Mouse (Mus musculus): ENCODE data around the gene Vps4a.

The Vps4a gene

DNA sequence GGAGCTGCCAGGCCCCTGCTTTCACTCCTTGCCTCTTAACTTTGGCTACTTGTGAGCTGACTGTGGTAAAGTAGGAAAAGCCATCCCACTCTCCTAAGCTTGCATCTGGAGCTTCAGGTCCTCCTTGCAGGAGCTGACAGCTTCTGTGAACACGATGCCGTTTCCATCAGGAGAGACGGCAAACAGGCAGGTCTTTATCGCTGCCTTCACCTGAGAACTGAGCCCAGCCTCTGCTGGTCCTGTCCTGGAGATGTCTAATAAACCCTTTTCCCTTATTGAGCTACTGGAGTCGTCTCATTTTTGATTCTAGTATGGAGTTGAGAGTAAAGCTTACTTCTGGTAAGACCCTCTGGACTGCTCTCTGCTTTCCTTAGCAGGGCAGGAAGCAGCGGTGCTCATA lies 14.5 kb downstream of the Vps4a start:
- in situ Hi-C loops (cut with MboI; ENCODE audit: low pct_unique_long_range_greater_than_20kb in 1 of 2, low sequenced_read_pairs in 2 of 2, unreplicated experiment in 1 of 2): no loop called here

DNA sequence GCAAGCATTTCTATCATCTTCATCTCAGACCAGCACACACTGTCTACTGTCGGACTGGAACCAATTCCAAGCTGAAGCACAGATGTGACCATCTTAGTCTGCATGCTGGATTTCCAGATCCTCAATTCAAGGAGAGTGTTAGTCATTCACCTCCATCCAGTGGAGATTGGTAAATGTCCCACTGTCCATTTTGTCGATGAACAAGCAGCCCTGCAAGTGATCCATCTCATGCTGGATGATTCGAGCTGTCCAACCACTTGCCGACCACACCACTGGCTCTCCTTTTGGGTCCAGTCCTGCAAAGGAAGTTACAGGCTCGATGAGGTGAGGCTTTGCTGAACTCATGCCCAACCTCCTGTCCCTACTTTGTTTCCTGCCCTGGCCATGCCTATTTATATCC lies 16.0 kb downstream of the Vps4a start:
- in situ Hi-C loops (cut with MboI; ENCODE audit: low pct_unique_long_range_greater_than_20kb in 1 of 2, low sequenced_read_pairs in 2 of 2, unreplicated experiment in 1 of 2): no loop called here

DNA sequence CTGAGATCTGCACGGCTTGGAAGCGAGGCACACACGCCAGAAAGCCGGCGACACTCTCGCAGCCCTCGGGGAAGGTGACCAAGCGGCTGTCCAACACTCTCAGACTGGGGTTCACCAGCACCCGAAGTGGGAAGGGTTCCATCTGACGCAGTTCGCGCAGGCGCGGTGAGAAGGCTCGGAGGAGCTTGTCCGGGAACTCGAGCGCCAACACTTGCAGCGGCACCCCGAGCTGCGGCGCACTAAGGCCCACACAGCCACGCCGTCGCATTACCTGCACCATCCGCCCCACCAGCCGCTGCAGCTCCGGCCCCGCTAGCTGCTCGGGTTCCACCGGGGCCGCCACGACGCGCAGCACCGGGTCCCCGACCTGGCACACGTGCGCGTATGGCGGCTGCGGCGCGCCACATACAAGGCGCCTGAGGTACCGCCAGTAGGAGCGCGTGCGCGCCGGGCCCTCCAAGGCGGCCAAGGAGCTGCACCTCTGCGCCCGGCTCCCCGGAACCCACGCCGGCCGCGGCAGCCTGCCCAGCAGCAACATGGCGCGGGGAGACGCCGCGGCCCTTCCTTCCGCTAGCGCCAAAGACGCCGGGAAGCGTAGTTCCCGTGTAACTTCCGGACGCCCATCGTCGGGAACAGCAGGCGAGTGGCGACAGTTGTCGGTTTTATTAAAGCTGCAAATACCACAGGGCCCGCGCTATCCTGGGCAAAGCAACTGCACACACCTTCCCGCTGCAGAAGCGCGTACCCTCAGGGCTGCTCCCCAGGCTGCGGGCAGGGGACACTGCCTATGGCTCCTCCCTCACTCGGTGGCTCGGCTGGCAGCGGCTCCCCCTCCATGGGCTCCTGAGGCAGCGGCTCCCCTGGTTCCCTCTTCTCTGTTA lies 17.3 kb downstream of the Vps4a start, which contains the start of gene Pdf:
TSS of gene Pdf (minus strand) at position 554 of the 881 bp plus-strand sequence.
- in situ Hi-C loops (cut with MboI; ENCODE audit: low pct_unique_long_range_greater_than_20kb in 1 of 2, low sequenced_read_pairs in 2 of 2, unreplicated experiment in 1 of 2): no loop called here

DNA sequence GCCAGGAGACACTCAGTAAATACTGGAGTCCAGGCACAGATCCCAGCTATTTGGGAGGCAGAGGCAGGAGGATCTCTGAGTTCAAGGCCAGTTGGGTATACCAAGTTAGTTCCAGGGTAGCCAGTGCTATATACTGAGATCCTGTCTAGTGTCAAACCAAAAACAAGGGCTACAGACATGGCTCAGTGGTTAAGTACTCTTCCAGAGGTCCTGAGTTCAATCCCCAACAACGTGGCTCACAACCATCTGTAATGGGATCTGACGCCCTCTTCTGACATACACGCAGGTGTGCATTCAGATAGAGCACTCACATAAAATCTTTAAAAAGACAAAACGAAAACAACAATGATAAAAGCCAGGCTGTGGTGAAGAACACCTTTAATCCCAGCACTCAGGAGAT lies 18.5 kb downstream of the Vps4a start:
- in situ Hi-C loops (cut with MboI; ENCODE audit: low pct_unique_long_range_greater_than_20kb in 1 of 2, low sequenced_read_pairs in 2 of 2, unreplicated experiment in 1 of 2): no loop called here

DNA sequence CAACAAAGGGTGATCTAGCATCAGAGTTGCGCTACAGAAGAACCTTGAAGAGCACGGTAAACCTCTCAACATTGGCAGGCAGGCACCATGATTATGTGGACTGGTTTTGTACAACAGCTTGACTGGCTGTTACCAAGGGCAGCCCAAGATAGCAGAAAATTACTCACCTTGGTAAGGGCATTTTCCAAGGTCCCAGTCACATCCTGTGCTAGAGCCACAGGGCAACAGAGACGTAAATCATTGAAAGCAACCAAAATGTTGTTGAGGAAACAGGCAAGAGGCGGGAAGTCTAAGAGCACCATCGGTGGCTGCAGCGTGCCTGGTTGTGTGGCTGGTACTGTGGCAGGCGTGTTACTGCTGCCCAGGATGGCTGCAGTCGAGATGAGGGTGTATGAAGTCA lies 21.0 kb downstream of the Vps4a start:
- in situ Hi-C loops (cut with MboI; ENCODE audit: low pct_unique_long_range_greater_than_20kb in 1 of 2, low sequenced_read_pairs in 2 of 2, unreplicated experiment in 1 of 2): no loop called here

DNA sequence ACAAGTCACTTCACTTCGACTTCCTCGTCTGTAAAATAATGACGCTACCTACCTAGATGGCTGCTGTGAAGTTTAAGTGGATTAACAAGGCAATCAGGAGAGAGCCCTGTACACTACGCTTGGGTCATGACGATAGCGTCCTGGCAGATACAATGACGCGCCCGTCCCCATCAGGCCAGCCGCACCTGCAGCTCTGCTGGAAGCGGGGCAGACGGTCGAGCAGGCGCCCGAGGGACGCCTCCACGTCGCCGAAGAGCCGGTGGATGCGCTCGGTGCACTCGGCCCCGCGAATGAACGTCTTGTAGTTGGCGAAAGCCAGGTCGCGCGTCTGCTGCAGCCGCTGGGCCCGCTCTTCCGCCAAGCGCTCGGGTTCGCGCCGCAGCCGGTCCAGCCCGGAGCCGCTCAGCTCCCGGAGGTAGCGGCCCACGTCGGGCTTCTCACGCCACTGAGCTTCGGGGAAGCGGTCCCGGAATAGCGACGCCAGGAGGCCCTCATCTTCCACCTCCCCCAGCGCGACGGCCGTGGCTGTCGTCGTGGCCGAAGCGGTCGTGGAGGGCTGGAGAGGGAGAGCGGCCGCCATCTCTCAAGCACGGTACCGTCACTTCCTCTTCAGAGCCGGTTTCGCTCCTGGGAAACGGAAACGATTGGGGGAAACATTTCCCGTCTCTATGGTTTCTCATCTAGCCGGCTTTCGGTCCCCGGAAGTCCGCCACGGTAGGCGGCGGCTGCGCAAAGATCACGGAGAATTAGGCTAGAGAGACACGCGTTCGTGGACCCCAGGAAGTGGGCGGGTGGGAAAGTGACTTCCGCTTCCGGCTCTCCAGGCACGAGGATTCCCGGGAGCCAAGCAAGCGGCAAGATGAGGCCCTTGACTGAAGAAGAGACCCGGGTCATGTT lies 25.3 kb downstream of the Vps4a start, which contains the start of the genes Cog8 and Nip7:
TSS of gene Cog8 (minus strand) at position 614 of the 897 bp plus-strand sequence.
TSS of gene Nip7 (plus strand) at position 802 of the 897 bp plus-strand sequence.
- in situ Hi-C loops (cut with MboI; ENCODE audit: low pct_unique_long_range_greater_than_20kb in 1 of 2, low sequenced_read_pairs in 2 of 2, unreplicated experiment in 1 of 2): no loop called here

DNA sequence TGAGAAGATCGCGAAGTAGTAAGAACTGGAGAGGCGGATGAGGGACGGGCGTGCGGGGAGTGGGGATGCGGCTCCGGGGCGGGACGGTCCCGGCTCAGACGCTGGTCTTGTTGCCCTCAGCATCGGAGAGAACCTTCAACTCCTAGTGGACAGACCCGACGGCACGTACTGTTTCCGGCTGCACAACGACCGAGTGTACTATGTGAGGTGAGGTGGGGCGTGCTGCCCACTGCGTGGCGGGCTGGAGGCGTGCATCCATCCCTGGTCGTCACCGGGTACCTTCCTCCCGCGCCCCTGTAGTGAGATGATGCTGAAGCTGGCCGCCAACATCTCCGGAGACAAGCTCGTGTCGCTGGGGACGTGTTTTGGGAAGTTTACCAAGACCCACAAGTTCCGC lies 25.9 kb downstream of the Vps4a start:
- in situ Hi-C loops (cut with MboI; ENCODE audit: low pct_unique_long_range_greater_than_20kb in 1 of 2, low sequenced_read_pairs in 2 of 2, unreplicated experiment in 1 of 2): no loop called here

DNA sequence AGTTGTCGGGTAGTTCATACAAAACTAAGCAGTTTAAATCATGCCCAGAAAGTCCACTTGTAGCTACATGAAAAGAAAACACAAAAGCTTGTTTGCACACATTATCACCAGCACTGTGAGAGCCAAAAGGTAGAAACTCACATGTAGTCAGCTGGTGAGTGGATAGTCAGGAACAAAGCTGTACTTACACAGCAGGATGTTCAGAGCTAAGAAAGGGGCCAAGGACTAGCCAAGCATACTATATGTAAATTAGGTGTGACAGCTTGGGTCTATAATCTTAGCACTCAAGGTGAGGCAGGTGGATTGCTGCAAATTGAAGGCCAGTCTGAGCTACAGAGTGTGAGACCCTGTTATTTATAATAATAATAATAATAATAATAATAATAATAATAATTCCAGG lies 31.6 kb downstream of the Vps4a start:
- in situ Hi-C loops (cut with MboI; ENCODE audit: low pct_unique_long_range_greater_than_20kb in 1 of 2, low sequenced_read_pairs in 2 of 2, unreplicated experiment in 1 of 2): no loop called here

DNA sequence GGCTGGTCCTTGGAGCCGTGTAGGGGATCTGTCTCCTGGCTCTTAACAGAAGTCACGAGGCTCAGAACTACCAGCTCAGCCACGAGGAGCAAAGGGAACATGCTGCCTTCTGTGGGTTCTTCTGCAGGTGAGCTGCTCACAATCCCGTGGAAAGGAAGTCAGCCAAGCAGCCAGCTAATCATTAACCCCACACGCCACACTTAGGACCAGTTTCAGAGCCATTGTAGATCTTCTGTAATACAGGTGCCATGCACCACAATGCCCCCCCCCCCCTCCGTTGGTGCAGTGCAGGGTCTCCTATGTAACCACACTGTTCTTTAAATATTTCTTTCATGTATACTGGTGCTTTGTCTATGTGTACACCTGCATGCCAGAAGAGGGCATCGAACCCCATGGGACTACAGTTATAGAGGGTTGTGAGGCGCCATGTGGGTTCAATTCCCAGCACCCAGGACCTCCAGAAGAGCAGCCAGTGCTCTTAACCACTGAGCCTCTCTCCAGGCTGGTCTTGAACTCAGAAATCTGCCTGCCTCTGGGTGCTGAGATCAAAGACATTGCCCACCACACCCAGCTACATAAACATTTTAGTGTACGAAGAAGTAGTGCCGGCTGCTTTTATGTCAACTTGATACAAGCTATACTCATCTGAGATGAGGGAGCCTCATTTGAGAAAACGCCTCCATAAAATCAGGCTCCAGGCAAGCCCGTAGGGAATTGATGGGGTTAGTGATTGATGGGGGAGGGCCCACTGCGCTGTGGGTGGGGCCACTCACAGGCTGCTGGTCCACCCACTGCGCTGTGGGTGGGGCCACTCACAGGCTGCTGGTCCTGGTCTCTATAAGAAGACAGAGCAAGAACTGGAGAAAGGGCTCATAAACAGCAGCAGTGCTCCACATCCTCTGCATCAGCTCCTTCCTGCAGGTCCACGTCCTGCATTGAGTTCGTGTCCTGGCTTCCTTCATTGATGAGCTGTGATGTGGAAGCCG lies 34.8 kb downstream of the Vps4a start, which contains the start of gene Tmed6:
TSS of gene Tmed6 (minus strand) at position 134 of the 986 bp plus-strand sequence.
- in situ Hi-C loops (cut with MboI; ENCODE audit: low pct_unique_long_range_greater_than_20kb in 1 of 2, low sequenced_read_pairs in 2 of 2, unreplicated experiment in 1 of 2): no loop called here

DNA sequence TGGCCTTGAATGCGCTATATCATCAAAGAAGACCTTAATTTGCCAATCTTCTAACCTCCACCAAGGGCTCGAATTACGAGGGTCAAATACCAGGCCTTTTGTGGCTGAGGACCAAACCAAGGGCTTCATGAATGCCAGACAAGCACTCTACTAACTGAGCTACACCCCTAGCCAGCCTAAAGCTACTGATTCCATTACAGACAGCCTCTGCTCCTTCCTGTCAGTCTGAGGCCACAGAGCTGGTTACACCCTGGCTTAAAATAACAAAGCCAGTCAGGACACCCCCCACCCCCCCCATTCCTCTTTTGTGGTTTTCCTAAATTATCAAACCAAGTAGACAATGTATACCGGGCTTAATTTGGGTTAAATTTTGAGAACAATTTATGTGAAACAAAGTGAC lies 42.7 kb downstream of the Vps4a start:
- in situ Hi-C loops (cut with MboI; ENCODE audit: low pct_unique_long_range_greater_than_20kb in 1 of 2, low sequenced_read_pairs in 2 of 2, unreplicated experiment in 1 of 2): no loop called here

DNA sequence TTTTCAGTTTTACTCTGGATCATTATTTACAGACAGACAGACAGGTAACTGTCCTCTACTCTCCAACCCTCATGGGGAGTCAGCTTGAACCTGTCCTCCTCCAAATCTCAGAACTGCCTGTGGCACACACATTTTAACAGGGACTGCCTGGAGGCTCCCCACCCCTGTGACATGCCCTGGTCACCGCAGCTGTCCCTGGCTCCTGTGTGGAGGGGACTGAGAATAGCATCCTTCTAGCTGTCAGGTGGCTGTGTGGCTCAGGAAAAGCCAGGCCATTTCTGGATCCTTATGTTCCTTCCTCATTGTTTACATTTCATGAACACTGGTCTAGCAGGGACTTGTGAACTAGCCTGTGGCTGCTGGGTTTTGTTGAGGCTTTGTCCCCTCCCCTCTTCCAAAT lies 43.1 kb downstream of the Vps4a start:
- in situ Hi-C loops (cut with MboI; ENCODE audit: low pct_unique_long_range_greater_than_20kb in 1 of 2, low sequenced_read_pairs in 2 of 2, unreplicated experiment in 1 of 2): no loop called here

DNA sequence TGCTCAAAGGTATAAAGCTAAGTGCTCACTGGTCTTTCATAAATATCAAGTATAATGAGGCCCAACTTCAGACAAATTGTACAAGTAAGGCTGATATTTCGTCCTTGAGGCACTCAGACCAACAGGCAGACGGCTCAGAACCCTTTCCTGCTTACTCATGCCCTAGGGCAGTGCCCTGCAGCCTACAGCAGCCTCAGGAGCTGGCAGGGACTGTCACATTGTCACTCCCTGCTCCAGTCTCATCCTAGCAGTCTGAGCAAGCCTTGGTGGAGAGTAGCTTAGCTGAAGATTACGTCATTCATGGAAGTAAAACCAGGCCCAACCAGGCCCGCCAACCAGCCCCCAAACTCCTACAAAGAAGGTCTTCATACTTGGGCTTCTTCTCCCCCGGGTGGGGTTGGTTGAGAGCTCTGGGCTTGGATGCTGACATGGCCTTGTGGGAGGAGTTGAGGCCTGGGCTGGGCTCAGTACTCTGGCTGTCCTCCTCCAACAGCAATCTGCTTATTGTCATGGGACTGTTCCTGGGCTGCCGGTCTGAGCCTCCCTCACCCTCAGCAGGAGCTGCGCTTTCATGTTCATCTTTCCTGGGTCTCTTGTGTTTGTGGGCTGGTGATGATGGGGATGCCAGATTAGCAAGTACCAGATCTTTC lies 45.3 kb downstream of the Vps4a start:
- in situ Hi-C loops (cut with MboI; ENCODE audit: low pct_unique_long_range_greater_than_20kb in 1 of 2, low sequenced_read_pairs in 2 of 2, unreplicated experiment in 1 of 2): no loop called here

DNA sequence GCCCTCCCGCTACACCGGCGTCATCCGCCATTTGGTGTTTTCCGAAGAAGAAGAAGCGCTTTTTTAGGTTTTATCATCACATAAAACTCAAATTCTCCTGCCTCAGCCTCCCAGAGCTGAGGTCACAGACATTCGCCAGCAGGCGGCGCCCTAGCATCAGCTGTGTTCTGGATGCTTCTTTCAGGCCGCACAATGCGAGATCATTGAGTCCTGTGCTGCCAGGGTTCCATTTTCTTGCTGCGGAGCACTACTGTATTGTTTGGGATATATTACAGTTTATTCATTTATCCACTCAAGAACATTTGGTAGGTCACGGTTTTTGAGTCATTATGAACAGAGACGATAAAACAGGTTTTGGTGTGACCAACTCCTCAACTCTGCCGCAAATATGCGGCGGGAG lies 54.3 kb downstream of the Vps4a start:
- in situ Hi-C loops (cut with MboI; ENCODE audit: low pct_unique_long_range_greater_than_20kb in 1 of 2, low sequenced_read_pairs in 2 of 2, unreplicated experiment in 1 of 2): no loop called here

DNA sequence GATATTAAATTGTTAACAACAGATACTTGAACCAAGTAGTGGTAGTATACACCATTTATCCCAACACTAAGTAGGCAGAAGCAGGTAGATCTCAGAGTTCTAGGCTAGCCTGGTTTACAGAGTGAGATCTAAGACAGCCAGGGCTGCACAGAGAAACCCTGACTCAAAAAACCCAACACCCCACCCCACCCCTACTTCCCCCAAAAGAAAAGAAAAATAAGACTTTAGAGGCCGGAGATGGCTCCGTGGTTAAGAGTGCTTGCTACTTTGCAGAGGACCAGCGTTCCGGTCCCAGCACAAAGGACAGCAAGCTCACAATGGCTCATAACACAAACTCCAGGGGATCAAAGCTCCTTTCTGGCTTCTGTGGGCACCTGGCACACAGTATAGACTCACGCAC lies 55.0 kb downstream of the Vps4a start:
- in situ Hi-C loops (cut with MboI; ENCODE audit: low pct_unique_long_range_greater_than_20kb in 1 of 2, low sequenced_read_pairs in 2 of 2, unreplicated experiment in 1 of 2): no loop called here

DNA sequence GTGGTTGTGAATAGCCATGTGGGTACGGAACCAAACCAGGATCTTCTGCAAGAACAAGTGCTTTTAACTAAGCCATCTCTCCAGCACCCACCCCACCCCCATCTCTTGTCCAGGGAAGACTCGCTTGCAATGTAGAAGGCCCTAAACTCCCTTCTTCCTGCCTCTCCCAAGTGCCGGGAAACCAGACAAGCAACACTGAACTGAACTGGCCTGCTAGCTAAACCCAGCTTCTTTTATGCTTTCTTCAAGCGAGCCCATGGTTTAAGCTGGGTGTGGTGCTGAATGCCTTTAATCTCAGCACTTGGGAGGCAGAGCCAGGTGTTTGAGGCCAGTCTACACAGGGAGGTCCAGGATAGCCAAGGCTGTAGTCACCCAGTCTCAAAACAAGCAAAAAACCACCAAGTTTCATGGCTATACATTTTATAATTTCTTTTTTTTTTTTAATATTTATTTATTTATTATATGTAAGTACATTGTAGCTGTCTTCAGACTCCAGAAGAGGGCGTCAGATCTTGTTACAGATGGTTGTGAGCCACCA lies 57.6 kb downstream of the Vps4a start:
- in situ Hi-C loops (cut with MboI; ENCODE audit: low pct_unique_long_range_greater_than_20kb in 1 of 2, low sequenced_read_pairs in 2 of 2, unreplicated experiment in 1 of 2): no loop called here

DNA sequence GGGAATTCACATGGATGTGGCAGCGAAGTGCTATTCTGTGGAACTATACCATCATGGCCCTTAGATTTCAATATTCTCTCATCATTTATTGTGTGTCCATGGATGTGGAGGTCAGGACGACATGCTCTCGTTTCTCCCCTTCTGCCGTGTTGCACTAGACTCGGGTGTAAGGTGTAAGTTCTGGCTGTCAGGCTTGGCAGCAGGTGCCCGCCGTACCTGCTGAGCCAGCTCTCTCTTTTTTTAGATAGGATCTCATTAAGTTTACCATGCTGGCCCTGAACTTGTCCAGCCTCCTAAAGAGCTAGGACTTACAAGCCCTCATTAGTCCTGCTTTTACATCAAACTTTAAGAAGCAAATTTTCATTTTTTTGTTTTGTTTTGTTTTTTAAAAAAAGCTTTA lies 59.5 kb downstream of the Vps4a start:
- in situ Hi-C loops (cut with MboI; ENCODE audit: low pct_unique_long_range_greater_than_20kb in 1 of 2, low sequenced_read_pairs in 2 of 2, unreplicated experiment in 1 of 2): no loop called here

All from mouse embryonic stem cell (cell line).